Mouse (Mus musculus) MEL (cell line): ENCODE data around the gene Rtca. TPM values are rescaled to one million over a fixed set of nuclear protein-coding genes. Genes with fewer than 3 reads are reported as not detected.

ENCODE experiments used
- DNase-seq: peaks from one replicate; pipeline ENCODE4 v3.0.0; 2011; ENCODE audit warnings: low read depth, low spot score
- H3K27ac ChIP-seq: 2 replicates; pipeline ENCODE4 v1.5.1; 2012; ENCODE audit warnings: low read depth, mild to moderate bottlenecking, control low read depth, low read length, moderate library complexity; ENCODE audit not compliant: control insufficient read depth
- H3K27me3 ChIP-seq, 2 experiments: fragments of 150-350 bp in 1 of 2; sonication (generic) in 1 of 2; 2 replicates each; pipeline ENCODE4 v1.6.1; 2012; ENCODE audit warnings: low read length in 2 of 2, mild to moderate bottlenecking in 2 of 2, improper control_type of control experiment in 1 of 2, moderate library complexity in 1 of 2; ENCODE audit not compliant: insufficient read depth in 2 of 2, control insufficient read depth in 1 of 2
- H3K36me3 ChIP-seq, 2 experiments: 2 replicates each; pipeline ENCODE4 v1.6.1; 2012 to 2014; ENCODE audit warnings: low read length in 2 of 2, improper control_type of control experiment in 1 of 2, inconsistent platforms in 1 of 2, mild to moderate bottlenecking in 1 of 2; ENCODE audit not compliant: insufficient read depth in 2 of 2, control insufficient read depth in 1 of 2
- H3K4me1 ChIP-seq, 2 experiments: fragments of 150-350 bp in 1 of 2; sonication (generic) in 1 of 2; 2 replicates each; pipeline ENCODE4 v1.6.1; 2012; ENCODE audit warnings: low read length in 2 of 2, improper control_type of control experiment in 1 of 2, mild to moderate bottlenecking in 1 of 2; ENCODE audit not compliant: insufficient read depth in 2 of 2, control insufficient read depth in 1 of 2
- H3K4me3 ChIP-seq, 2 experiments: fragments of 150-350 bp in 1 of 2; sonication (generic) in 1 of 2; 2 replicates each; pipeline ENCODE4 v1.5.1; 2012; ENCODE audit warnings: low read depth in 2 of 2, low read length in 2 of 2, mild to moderate bottlenecking in 2 of 2, moderate library complexity in 2 of 2, control low read depth in 1 of 2, improper control_type of control experiment in 1 of 2; ENCODE audit not compliant: control insufficient read depth in 1 of 2, insufficient read depth in 1 of 2
- H3K79me2 ChIP-seq: 2 replicates; pipeline ENCODE4 v1.6.1; 2012; ENCODE audit warnings: mild to moderate bottlenecking, low read length, moderate library complexity; ENCODE audit not compliant: control insufficient read depth, poor library complexity, insufficient read depth
- H3K9ac ChIP-seq: 2 replicates; pipeline ENCODE4 v1.6.1; 2012; ENCODE audit warnings: low read depth, mild to moderate bottlenecking, control low read depth, low read length, moderate library complexity; ENCODE audit not compliant: control insufficient read depth, poor library complexity, severe bottlenecking
- H3K9me3 ChIP-seq: fragments of 150-350 bp; sonication (generic); replicated peaks from 2 replicates; pipeline ENCODE4 v1.6.1; 2012; ENCODE audit warnings: mild to moderate bottlenecking, low read length, improper control_type of control experiment, moderate library complexity; ENCODE audit not compliant: insufficient read depth
- CHD1 ChIP-seq: IDR thresholded peaks from 2 replicates; pipeline ENCODE4 v1.6.1; 2012; ENCODE audit warnings: low read depth, mild to moderate bottlenecking, inconsistent platforms, low read length, improper control_type of control experiment
- CHD2 ChIP-seq: IDR thresholded peaks from 2 replicates; pipeline ENCODE4 v1.6.1; 2011; ENCODE audit warnings: low read length, improper control_type of control experiment
- CTCF ChIP-seq, 3 experiments: IDR thresholded peaks in 2 of 3; conservative IDR thresholded peaks in 1 of 3; 2 replicates each; pipeline ENCODE4 v1.5.1; 2011 to 2012; ENCODE audit warnings: low read length in 3 of 3, low read depth in 2 of 3, mild to moderate bottlenecking in 2 of 3, improper control_type of control experiment in 1 of 3, inconsistent platforms in 1 of 3, mixed read lengths in 1 of 3, moderate library complexity in 1 of 3; ENCODE audit not compliant: control insufficient read depth in 1 of 3, insufficient read depth in 1 of 3, poor library complexity in 1 of 3, severe bottlenecking in 1 of 3
- E2F4 ChIP-seq: IDR thresholded peaks from 2 replicates; pipeline ENCODE4 v1.6.1; 2011; ENCODE audit warnings: low read depth, low read length, improper control_type of control experiment, borderline replicate concordance
- ELF1 ChIP-seq: IDR thresholded peaks from 2 replicates; pipeline ENCODE4 v1.6.1; 2014; ENCODE audit warnings: low read depth, mild to moderate bottlenecking, inconsistent platforms, low read length, improper control_type of control experiment, moderate library complexity
- ETS1 ChIP-seq: IDR thresholded peaks from 2 replicates; pipeline ENCODE4 v1.6.1; 2012; ENCODE audit warnings: low read depth, mild to moderate bottlenecking, inconsistent platforms, low read length, improper control_type of control experiment, moderate library complexity
- GABPA ChIP-seq: IDR thresholded peaks from 2 replicates; pipeline ENCODE4 v1.6.1; 2012; ENCODE audit warnings: low read depth, mild to moderate bottlenecking, inconsistent platforms, low read length, improper control_type of control experiment, moderate library complexity
- GATA1 ChIP-seq: IDR thresholded peaks from 2 replicates; pipeline ENCODE4 v1.6.1; 2011; ENCODE audit warnings: low read depth, low read length, improper control_type of control experiment
- HCFC1 ChIP-seq: IDR thresholded peaks from 2 replicates; pipeline ENCODE4 v1.6.1; 2012; ENCODE audit warnings: low read depth, mild to moderate bottlenecking, inconsistent platforms, low read length, improper control_type of control experiment, moderate library complexity
- JUND ChIP-seq: IDR thresholded peaks from 2 replicates; pipeline ENCODE4 v1.6.1; 2011; ENCODE audit warnings: low read depth, mild to moderate bottlenecking, improper control_type of control experiment, low read length
- KAT2A ChIP-seq: conservative IDR thresholded peaks from 2 replicates; pipeline ENCODE4 v1.6.1; 2012; ENCODE audit warnings: low read depth, low read length, improper control_type of control experiment, inconsistent platforms
- MAFK ChIP-seq: IDR thresholded peaks from 2 replicates; pipeline ENCODE4 v1.6.1; 2011; ENCODE audit warnings: low read depth, mild to moderate bottlenecking, low read length, improper control_type of control experiment, borderline replicate concordance
- MAX ChIP-seq: IDR thresholded peaks from 2 replicates; pipeline ENCODE4 v1.6.1; 2011; ENCODE audit warnings: low read length, improper control_type of control experiment
- MEF2A ChIP-seq: IDR thresholded peaks from 2 replicates; pipeline ENCODE4 v1.6.1; 2014; ENCODE audit warnings: low read depth, mild to moderate bottlenecking, inconsistent platforms, low read length, improper control_type of control experiment; ENCODE audit not compliant: poor library complexity, insufficient replicate concordance, severe bottlenecking; ENCODE audit errors: extremely low read depth
- MYC ChIP-seq: IDR thresholded peaks from 2 replicates; pipeline ENCODE4 v1.6.1; 2011; ENCODE audit warnings: low read depth, mild to moderate bottlenecking, low read length, improper control_type of control experiment, moderate library complexity
- NELFE ChIP-seq: IDR thresholded peaks from 2 replicates; pipeline ENCODE4 v1.6.1; 2011; ENCODE audit warnings: low read depth, low read length, improper control_type of control experiment
- NRF1 ChIP-seq: IDR thresholded peaks from 2 replicates; pipeline ENCODE4 v1.6.1; 2014; ENCODE audit warnings: low read depth, mild to moderate bottlenecking, inconsistent platforms, low read length, improper control_type of control experiment, moderate library complexity; ENCODE audit not compliant: poor library complexity, insufficient read depth, severe bottlenecking
- POLR2A ChIP-seq, 2 experiments: IDR thresholded peaks; 2 replicates each; pipeline ENCODE4 v1.6.1; 2011 to 2012; ENCODE audit warnings: low read length in 2 of 2, mild to moderate bottlenecking in 2 of 2, control low read depth in 1 of 2, improper control_type of control experiment in 1 of 2, low read depth in 1 of 2, moderate library complexity in 1 of 2; ENCODE audit not compliant: control insufficient read depth in 1 of 2, insufficient read depth in 1 of 2, poor library complexity in 1 of 2
- POLR2AphosphoS2 ChIP-seq: IDR thresholded peaks from 2 replicates; pipeline ENCODE4 v1.6.1; 2011; ENCODE audit warnings: low read length, improper control_type of control experiment
- RCOR1 ChIP-seq: IDR thresholded peaks from 2 replicates; pipeline ENCODE4 v1.6.1; 2012; ENCODE audit warnings: low read depth, mild to moderate bottlenecking, inconsistent platforms, low read length, improper control_type of control experiment
- SIN3A ChIP-seq: IDR thresholded peaks from 2 replicates; pipeline ENCODE4 v1.6.1; 2012; ENCODE audit warnings: low read length, improper control_type of control experiment, inconsistent platforms
- SMC3 ChIP-seq: IDR thresholded peaks from 2 replicates; pipeline ENCODE4 v1.6.1; 2011; ENCODE audit warnings: low read depth, low read length, improper control_type of control experiment
- TBP ChIP-seq: IDR thresholded peaks from 2 replicates; pipeline ENCODE4 v1.8.0; 2011; ENCODE audit warnings: low read depth, low read length, improper control_type of control experiment
- UBTF ChIP-seq: IDR thresholded peaks from 2 replicates; pipeline ENCODE4 v1.6.1; 2012; ENCODE audit warnings: low read depth, mild to moderate bottlenecking, inconsistent platforms, low read length, improper control_type of control experiment, moderate library complexity, borderline replicate concordance; ENCODE audit not compliant: insufficient read depth
- USF1 ChIP-seq: IDR thresholded peaks from 2 replicates; pipeline ENCODE4 v1.6.1; 2014; ENCODE audit warnings: low read depth, mild to moderate bottlenecking, inconsistent platforms, low read length, improper control_type of control experiment, moderate library complexity
- USF2 ChIP-seq, 2 experiments: IDR thresholded peaks; 2 replicates each; pipeline ENCODE4 v1.6.1; 2011 to 2012; ENCODE audit warnings: improper control_type of control experiment in 2 of 2, low read length in 2 of 2, borderline replicate concordance in 1 of 2, inconsistent platforms in 1 of 2, low read depth in 1 of 2, mild to moderate bottlenecking in 1 of 2; ENCODE audit not compliant: insufficient read depth in 1 of 2
- ZC3H11A ChIP-seq: IDR thresholded peaks from 2 replicates; pipeline ENCODE4 v1.6.1; 2012; ENCODE audit warnings: low read depth, mild to moderate bottlenecking, inconsistent platforms, low read length, improper control_type of control experiment
- ZKSCAN1 ChIP-seq: IDR thresholded peaks from 2 replicates; pipeline ENCODE4 v1.6.1; 2012; ENCODE audit warnings: low read depth, mild to moderate bottlenecking, inconsistent platforms, low read length, improper control_type of control experiment, moderate library complexity
- ZMIZ1 ChIP-seq: IDR thresholded peaks from 2 replicates; pipeline ENCODE4 v1.6.1; 2012; ENCODE audit warnings: low read depth, mild to moderate bottlenecking, inconsistent platforms, low read length, improper control_type of control experiment, moderate library complexity
- ZNF384 ChIP-seq: IDR thresholded peaks from 2 replicates; pipeline ENCODE4 v1.6.1; 2012; ENCODE audit warnings: low read depth, mild to moderate bottlenecking, inconsistent platforms, low read length, improper control_type of control experiment
- polyA plus RNA-seq, 2 experiments: library from polyadenylated mRNA; stranded (reverse) in 1 of 2; unstranded in 1 of 2; fragments of >175 nt in 1 of 2; fragments of >200 nt in 1 of 2; gene quantifications; 2 replicates each; pipeline versions ENCODE4 v1.2.1 to v1.2.4; 2012; ENCODE audit warnings: low replicate concordance in 2 of 2, low read depth in 1 of 2; ENCODE audit not compliant: insufficient read length in 2 of 2, insufficient read depth in 1 of 2, missing spikeins in 1 of 2
- total RNA-seq: library from RNA; depleted of rRNA; stranded (reverse); fragments of 300-350 nt; gene quantifications from 2 replicates; pipeline ENCODE4 v1.2.3, GENCODE M21; 2012

Gene Rtca
- total and polyA plus RNA-seq, 3 experiments: 68.3 to 307 (median 68.6) TPM

DNA sequence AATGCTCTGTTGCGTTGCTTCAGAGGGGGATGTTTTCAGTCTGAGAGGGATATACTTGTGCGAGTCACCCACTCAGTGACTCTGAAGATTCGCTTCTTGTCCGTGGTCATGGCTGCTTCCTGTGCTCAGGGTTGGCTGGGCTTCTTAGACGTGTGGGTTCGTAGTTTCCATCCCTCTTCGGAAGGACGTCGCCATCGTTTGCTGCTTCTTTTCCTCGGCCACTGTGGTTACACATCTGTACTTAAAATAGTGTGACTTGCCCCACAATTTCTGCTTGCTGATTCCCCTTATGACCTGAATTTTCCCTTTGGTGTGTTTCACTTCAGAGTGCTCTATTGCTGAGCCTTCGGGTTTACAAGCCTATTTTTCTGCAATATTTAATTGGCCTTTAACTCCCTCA is 42.3 kb downstream of the Rtca start:
- H3K79me2 ChIP-seq: no peaks in the 10 kb centered on the region
- no peak overlapping the region for H3K4me3 ChIP-seq
- no peak overlapping the region for H3K27ac ChIP-seq
- H3K27me3 ChIP-seq: no peaks in the 10 kb centered on the region; a peak in 1 of 4 replicates
- H3K36me3 ChIP-seq: peaks cover 0 to 6% of the 10 kb centered on the region in 2 experiments; a peak in 2 of 4 replicates
- no peaks in the 10 kb centered on the region for H3K9me3 ChIP-seq
- peaks cover 0 to 9% of the 10 kb centered on the region in 2 experiments; a peak in 2 of 4 replicates for H3K4me1 ChIP-seq
- TF ChIP-seq POLR2A (IDR thresholded peaks at IDR 0.05; ENCODE audit: control insufficient read depth in 1 of 2, insufficient read depth in 1 of 2, low read depth in 1 of 2, low read length in 2 of 2, poor library complexity in 1 of 2) (no peak), TBP (no peak), USF2 (IDR thresholded peaks at IDR 0.05; ENCODE audit: borderline replicate concordance in 1 of 2, insufficient read depth in 1 of 2, low read depth in 1 of 2, low read length in 2 of 2) (no peak), NRF1 (no peak), KAT2A (no peak), MYC (no peak), ZKSCAN1 (no peak), CTCF (IDR thresholded peaks at IDR 0.05 in 2 of 3, conservative IDR thresholded peaks at IDR 0.05 in 1 of 3; ENCODE audit: control insufficient read depth in 1 of 3, insufficient read depth in 1 of 3, low read depth in 2 of 3, low read length in 3 of 3, poor library complexity in 1 of 3, severe bottlenecking in 1 of 3) (no peak), MAX (no peak), JUND (no peak), ZC3H11A (no peak), GATA1 (no peak), RCOR1 (no peak), ZNF384 (no peak), MEF2A (no peak), MAFK (no peak), GABPA (no peak), ELF1 (no peak), ETS1 (no peak)
- H3K9ac ChIP-seq: no peak overlapping the region
- DNase-seq: no peak

DNA sequence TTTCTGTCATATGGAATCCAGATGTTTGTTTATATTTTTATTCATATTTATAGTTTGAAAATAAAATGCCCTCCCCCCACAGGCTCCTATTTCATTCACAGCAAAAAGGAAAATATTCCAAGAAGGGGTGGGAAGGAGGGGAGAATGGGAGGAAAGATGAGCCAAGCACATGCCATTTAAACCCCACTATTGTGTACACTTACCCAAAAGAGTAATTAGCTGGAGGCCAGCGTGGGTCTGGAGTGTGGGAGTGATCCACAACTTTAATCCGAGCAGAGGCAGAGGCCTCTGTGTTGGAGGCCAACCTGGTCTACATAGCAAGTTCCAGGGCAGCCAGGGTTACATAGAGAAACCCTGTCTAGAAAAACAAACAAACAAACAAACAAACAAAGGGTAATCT is 43.7 kb downstream of the Rtca start:
- Histone ChIP-seq H3K9me3 (no peaks in the 10 kb centered on the region), H3K4me1 (peaks cover 0 to 9% of the 10 kb centered on the region in 2 experiments; a peak in 2 of 4 replicates), H3K36me3 (peaks cover 0 to 6% of the 10 kb centered on the region in 2 experiments; a peak in 2 of 4 replicates), H3K27me3 (no peaks in the 10 kb centered on the region; a peak in 1 of 4 replicates), H3K9ac (no peak overlapping the region), H3K79me2 (no peaks in the 10 kb centered on the region), H3K27ac (no peak overlapping the region), H3K4me3 (no peak overlapping the region)
- DNase-seq: no peak
- no peak for TF ChIP-seq SMC3
- no peak for TF ChIP-seq NRF1
- TF ChIP-seq TBP: no peak
- no peak for TF ChIP-seq KAT2A
- TF ChIP-seq HCFC1: no peak
- TF ChIP-seq CHD1: no peak
- TF ChIP-seq ZMIZ1: no peak
- TF ChIP-seq E2F4: no peak
- no peak for TF ChIP-seq USF2 (IDR thresholded peaks at IDR 0.05; ENCODE audit: borderline replicate concordance in 1 of 2, insufficient read depth in 1 of 2, low read depth in 1 of 2, low read length in 2 of 2)
- TF ChIP-seq USF1: no peak
- TF ChIP-seq UBTF: no peak
- TF ChIP-seq POLR2A (IDR thresholded peaks at IDR 0.05; ENCODE audit: control insufficient read depth in 1 of 2, insufficient read depth in 1 of 2, low read depth in 1 of 2, low read length in 2 of 2, poor library complexity in 1 of 2): no peak
- TF ChIP-seq POLR2AphosphoS2: no peak
- no peak for TF ChIP-seq CTCF (IDR thresholded peaks at IDR 0.05 in 2 of 3, conservative IDR thresholded peaks at IDR 0.05 in 1 of 3; ENCODE audit: control insufficient read depth in 1 of 3, insufficient read depth in 1 of 3, low read depth in 2 of 3, low read length in 3 of 3, poor library complexity in 1 of 3, severe bottlenecking in 1 of 3)
- TF ChIP-seq CHD2: no peak
- no peak for TF ChIP-seq NELFE
- no peak for TF ChIP-seq SIN3A
- TF ChIP-seq MAX: no peak
- no peak for TF ChIP-seq ZKSCAN1
